In genomic region chr19:5609547-5610404, GRCm38 (mm10) we compare ENCODE assay signal across 8 mouse cellular contexts. TPM values are rescaled to one million over a fixed set of nuclear protein-coding genes. Genes with fewer than 3 reads are reported as not detected.
DNase-seq lines count a peak whose midpoint lies in the region; ATAC-seq and TF ChIP-seq lines count a peak whose summit lies in the region.

Kat5 (minus strand) TSS chr19:5610237.

- peak within 1 kb of the TSS; percentile 84 for H3K9ac ChIP-seq in embryonic facial prominence, embryonic 13.5 days
- peak within 1 kb of the TSS; percentile 84 for H3K9ac ChIP-seq in heart, adult 2 months (ENCODE audit: low read depth, low read length)
- H3K9ac ChIP-seq in limb, embryonic 13.5 days: peak within 1 kb of the TSS; percentile 85
- peak within 1 kb of the TSS; percentile 87 for H3K9ac ChIP-seq in midbrain, embryonic 16.5 days (ENCODE audit: low read depth, low read length)

- H3K27me3 ChIP-seq in embryonic facial prominence, embryonic 13.5 days: no peaks in the 10 kb centered on the region
- H3K27me3 ChIP-seq in heart, adult 2 months (ENCODE audit: control insufficient read depth, insufficient read depth, low read length): no peaks in the 10 kb centered on the region
- H3K27me3 ChIP-seq in limb, embryonic 13.5 days: peaks cover 2% of the 10 kb centered on the region; the same call in 1 of the 2 replicates
- H3K27me3 ChIP-seq in midbrain, embryonic 16.5 days (ENCODE audit: control insufficient read depth, insufficient read depth, low read depth, low read length): no peaks in the 10 kb centered on the region

- H3K4me1 ChIP-seq in embryonic facial prominence, embryonic 13.5 days: peaks cover 19% of the 10 kb centered on the region
- peaks cover 5% of the 10 kb centered on the region for H3K4me1 ChIP-seq in heart, adult 2 months (ENCODE audit: control insufficient read depth, insufficient read depth, low read length)
- H3K4me1 ChIP-seq in limb, embryonic 13.5 days: peaks cover 20% of the 10 kb centered on the region
- H3K4me1 ChIP-seq in midbrain, embryonic 16.5 days (ENCODE audit: control insufficient read depth, insufficient read depth, low read length): peaks cover 22% of the 10 kb centered on the region

- no peaks in the 10 kb centered on the region for H3K9me3 ChIP-seq in embryonic facial prominence, embryonic 13.5 days
- no peaks in the 10 kb centered on the region for H3K9me3 ChIP-seq in limb, embryonic 13.5 days
- H3K9me3 ChIP-seq in midbrain, embryonic 16.5 days (replicated peaks; ENCODE audit: control insufficient read depth, low read length, poor library complexity, severe bottlenecking): no peaks in the 10 kb centered on the region

- TF ChIP-seq CTCF in heart, adult 2 months (IDR thresholded peaks at IDR 0.05): peak; percentile 40

- peak; percentile 62; the same call in 1 of the 2 replicates for TF ChIP-seq EP300 in heart, adult 2 months (IDR thresholded peaks at IDR 0.05; ENCODE audit: insufficient read depth, low read depth, low read length)

- H3K4me3 ChIP-seq in embryonic facial prominence, embryonic 13.5 days: peak within 1 kb of the TSS; percentile 70
- peak within 1 kb of the TSS; percentile 87 for H3K4me3 ChIP-seq in heart, adult 2 months
- peak within 1 kb of the TSS; percentile 65 for H3K4me3 ChIP-seq in limb, embryonic 13.5 days
- H3K4me3 ChIP-seq in midbrain, embryonic 16.5 days (ENCODE audit: low read depth, low read length): peak within 1 kb of the TSS; percentile 69

- ATAC-seq in embryonic facial prominence, embryonic 13.5 days (ENCODE audit: insufficient number of reproducible peaks, insufficient read depth, low FRiP score, low TSS enrichment, low read depth): peak; percentile 87
- peak; percentile 95 for ATAC-seq in limb, embryonic 13.5 days (ENCODE audit: low FRiP score, low read depth)
- ATAC-seq in midbrain, embryonic 16.5 days: peak; percentile 94

- intact Hi-C loops in heart, adult 2 months (cut with DNase I): loop anchor here (2.0 to 5.0 kb wide), 5 partner anchors 27 to 118 kb away; partner anchors contain the start of genes Ap5b1, Ehbp1l1, Fam89b and Map3k11

- peaks cover 42% of the 10 kb centered on the region for H3K36me3 ChIP-seq in embryonic facial prominence, embryonic 13.5 days
- no peaks in the 10 kb centered on the region for H3K36me3 ChIP-seq in heart, adult 2 months (ENCODE audit: control insufficient read depth, insufficient read depth, low read length)
- peaks cover 42% of the 10 kb centered on the region for H3K36me3 ChIP-seq in limb, embryonic 13.5 days
- peaks cover 27% of the 10 kb centered on the region for H3K36me3 ChIP-seq in midbrain, embryonic 16.5 days (ENCODE audit: control insufficient read depth, insufficient read depth, low read length)

- TF ChIP-seq POLR2A in heart, adult 2 months (IDR thresholded peaks at IDR 0.05; ENCODE audit: insufficient read depth, low read depth, low read length): peak; percentile 82

- peak within 1 kb of the TSS; percentile 96 for H3K27ac ChIP-seq in embryonic facial prominence, embryonic 13.5 days
- peak within 1 kb of the TSS; percentile 98 for H3K27ac ChIP-seq in heart, adult 2 months
- H3K27ac ChIP-seq in limb, embryonic 13.5 days: peak within 1 kb of the TSS; percentile 97
- H3K27ac ChIP-seq in midbrain, embryonic 16.5 days (ENCODE audit: low read length): peak within 1 kb of the TSS; percentile 99

- H3K4me2 ChIP-seq in embryonic facial prominence, embryonic 13.5 days: peak within 1 kb of the TSS; percentile 80
- H3K4me2 ChIP-seq in limb, embryonic 13.5 days (replicated peaks): peak within 1 kb of the TSS; percentile 81
- peak within 1 kb of the TSS; percentile 61 for H3K4me2 ChIP-seq in midbrain, embryonic 16.5 days (ENCODE audit: low read length)

- under 1% methylated on average over 46 of the region's 55 CpGs for WGBS in embryonic facial prominence, embryonic 13.5 days
- 1% methylated on average over 54 of the region's 55 CpGs for WGBS in heart, adult 2 months
- under 1% methylated on average over 54 of the region's 55 CpGs for WGBS in limb, embryonic 13.5 days
- under 1% methylated on average over 54 of the region's 55 CpGs for WGBS in midbrain, embryonic 16.5 days

- DNase-seq in 3134 (ENCODE audit: extremely low read depth, insufficient read length, low spot score): peak; percentile 91
- peak; percentile 91 to 96 for DNase-seq in adrenal gland, postnatal 36 days
- peak; percentile 95 for DNase-seq in heart, adult 2 months
- peak; percentile 88 to 91 for DNase-seq in kidney, adult 8-10 months
- peak; percentile 91 to 96 for DNase-seq in spleen, postnatal 10 days (ENCODE audit: low spot score in 2 of 2)

- H3K79me2 ChIP-seq in heart, adult 2 months (replicated peaks; ENCODE audit: control insufficient read depth, insufficient read depth, low read length): no peaks in the 10 kb centered on the region

RNA-seq across cellular contexts. Expression of gene Kat5, which starts in this region (rescaled TPM):
- 10 to 100 TPM; 66.2 to 68.2 TPM for total RNA-seq in adrenal gland, postnatal 36 days (2021)
- polyA plus RNA-seq in embryonic facial prominence, embryonic 13.5 days (2015; fragmentation: Nextera tagmentation; extraction: Ambion mirVana): 55.8 and 60.0 TPM in 2 replicates
- total RNA-seq in heart, adult 2 months (2021): 10 to 100 TPM; 27.0 to 27.5 TPM
- polyA plus RNA-seq in heart, adult 2 months (2012; rRNA removed): 36.1 and 56.9 TPM in 2 replicates
- polyA plus RNA-seq in limb, embryonic 13.5 days (2015; fragmentation: Nextera tagmentation; extraction: Ambion mirVana): 61.5 and 62.7 TPM in 2 replicates
- 82.0 and 83.1 TPM in 2 replicates for polyA plus RNA-seq in midbrain, embryonic 16.5 days (2015; fragmentation: Nextera tagmentation; extraction: Ambion mirVana)

Comparison
In these comparisons a context has a peak if more than half of its experiments do, and no peak if none do; other contexts are left out.
1. Peak in every context shown above with its lines: DNase-seq, ATAC-seq, H3K4me3 ChIP-seq and H3K27ac ChIP-seq.